ENCODE assay signal across 16 mouse cellular contexts in genomic region chr4:124607166-124607565, GRCm38 (mm10). TPM values are rescaled to one million over a fixed set of nuclear protein-coding genes. Genes with fewer than 3 reads are reported as not detected.
DNase-seq lines count a peak whose midpoint lies in the region; ATAC-seq lines count a peak whose summit lies in the region.
"Had no signal": no experiment of that assay in that cellular context is flagged by ENCODE, and none has a peak within 500 bp of the region (broad histone marks: within the 10 kb centered on the region; RNA-seq: fewer than 3 reads in every experiment).

No protein-coding gene starts in this region.

- peak; percentile 60 for DNase-seq in gastrocnemius, postnatal 14 days
- DNase-seq in gastrocnemius, adult 18-20 months (ENCODE audit: low spot score), result no peak
- DNase-seq in ZHBTc4 (ENCODE audit: low read depth, low spot score), result peak; percentile 27
- DNase-seq in cerebellum, postnatal 14 days, result peak; percentile 53 to 55
- DNase-seq in liver, embryonic 11.5 days (ENCODE audit: low spot score), result no peak
- DNase-seq in Muller cell, postnatal 12 days (ENCODE audit: inconsistent ontology term), result no peak
- no peak for DNase-seq in thymus, postnatal 36 days
- DNase-seq: adrenal gland, adult 2 months; kidney, postnatal 4 days; retina, postnatal 1 day had no signal

- intact Hi-C loops in gastrocnemius, postnatal 14 days (cut with DNase I; ENCODE audit: low total_unique reads), result no loop called here

- no peak for ATAC-seq in liver, embryonic 11.5 days (replicated peaks; ENCODE audit: low FRiP score)
- no peak for ATAC-seq in inflammation-experienced regulatory T-cells, adult 6 months

- peaks cover 30% of the 10 kb centered on the region for H3K4me1 ChIP-seq in liver, embryonic 11.5 days (replicated peaks; ENCODE audit: control insufficient read depth, insufficient read depth, low read length)
- H3K4me1 ChIP-seq: embryonic facial prominence, embryonic 12.5 days; lung, embryonic 15.5 days had no signal

- H3K4me3 ChIP-seq in liver, embryonic 11.5 days (ENCODE audit: low read depth, low read length), result no peak overlapping the region
- H3K4me3 ChIP-seq: embryonic facial prominence, embryonic 12.5 days; heart, adult 2 months; hindbrain, embryonic 15.5 days; lung, embryonic 15.5 days had no signal

- H3K9me3 ChIP-seq in liver, embryonic 11.5 days (ENCODE audit: control insufficient read depth, low read length), result no peaks in the 10 kb centered on the region
- H3K9me3 ChIP-seq: embryonic facial prominence, embryonic 12.5 days; hindbrain, embryonic 15.5 days; lung, embryonic 15.5 days had no signal

- peaks cover 22% of the 10 kb centered on the region for H3K27me3 ChIP-seq in liver, embryonic 11.5 days (replicated peaks; ENCODE audit: control insufficient read depth, insufficient read depth, low read length)

- H3K4me2 ChIP-seq in liver, embryonic 11.5 days, result peak overlapping the region; percentile 44
- H3K4me2 ChIP-seq: embryonic facial prominence, embryonic 12.5 days; hindbrain, embryonic 15.5 days; lung, embryonic 15.5 days had no signal

- H3K36me3 ChIP-seq in liver, embryonic 11.5 days (ENCODE audit: control insufficient read depth, insufficient read depth, low read length), result no peaks in the 10 kb centered on the region
- H3K36me3 ChIP-seq: embryonic facial prominence, embryonic 12.5 days; hindbrain, embryonic 15.5 days; lung, embryonic 15.5 days had no signal

- H3K27ac ChIP-seq in liver, embryonic 11.5 days (ENCODE audit: low read depth, low read length), result peak overlapping the region; percentile 38
- H3K27ac ChIP-seq: embryonic facial prominence, embryonic 12.5 days; heart, adult 2 months; hindbrain, embryonic 15.5 days; lung, embryonic 15.5 days had no signal

- peak overlapping the region; percentile 46 for H3K9ac ChIP-seq in liver, embryonic 11.5 days (ENCODE audit: low read depth, low read length)
- H3K9ac ChIP-seq: embryonic facial prominence, embryonic 12.5 days; hindbrain, embryonic 15.5 days; lung, embryonic 15.5 days had no signal

- WGBS in liver, embryonic 11.5 days, result 57% methylated on average over 8 of the region's 8 CpGs

RNA-seq across cellular contexts. Expression of gene 3100002H09Rik, which starts 3.4 kb away (rescaled TPM):
- total RNA-seq in gastrocnemius, postnatal 14 days (2021), result not detected
- total RNA-seq in gastrocnemius, adult 18-20 months (2021), result not detected
- not detected in 2 replicates for polyA plus RNA-seq in liver, embryonic 11.5 days (2014; fragmentation: Nextera tagmentation; extraction: Ambion mirVana)
- not detected for polyA plus RNA-seq in inflammation-experienced regulatory T-cells, adult 6 months (2017; shearing (Covaris generic))
- total RNA-seq: adrenal gland, adult 2 months; heart, adult 2 months; monocyte, adult 5-6 weeks had no signal
- polyA plus RNA-seq: adrenal gland, adult 2 months; embryonic facial prominence, embryonic 12.5 days; heart, adult 2 months; lung, embryonic 15.5 days had no signal

RNA-seq across cellular contexts. Expression of gene Pou3f1, which starts 49.4 kb away (rescaled TPM):
- 1 to 10 TPM; 1.3 to 2.2 TPM for total RNA-seq in gastrocnemius, postnatal 14 days (2021)
- total RNA-seq in gastrocnemius, adult 18-20 months (2021), result under 1 TPM; 0.31 to 0.39 TPM
- polyA plus RNA-seq in liver, embryonic 11.5 days (2014; fragmentation: Nextera tagmentation; extraction: Ambion mirVana), result 0.16 and 0.21 TPM in 2 replicates
- not detected for polyA plus RNA-seq in inflammation-experienced regulatory T-cells, adult 6 months (2017; shearing (Covaris generic))
- total RNA-seq: monocyte, adult 5-6 weeks had no signal

Comparison
In these comparisons a context has a peak if more than half of its experiments do, and no peak if none do; other contexts are left out.
1. DNase-seq: peak in gastrocnemius, postnatal 14 days (single experiment), ZHBTc4 (single experiment) and cerebellum, postnatal 14 days (2 of 2); none in gastrocnemius, adult 18-20 months (single experiment), liver, embryonic 11.5 days (single experiment), Muller cell, postnatal 12 days (single experiment) and thymus, postnatal 36 days (0 of 2).